ENCODE assay signal across 13 mouse cellular contexts in the genomic region with DNA sequence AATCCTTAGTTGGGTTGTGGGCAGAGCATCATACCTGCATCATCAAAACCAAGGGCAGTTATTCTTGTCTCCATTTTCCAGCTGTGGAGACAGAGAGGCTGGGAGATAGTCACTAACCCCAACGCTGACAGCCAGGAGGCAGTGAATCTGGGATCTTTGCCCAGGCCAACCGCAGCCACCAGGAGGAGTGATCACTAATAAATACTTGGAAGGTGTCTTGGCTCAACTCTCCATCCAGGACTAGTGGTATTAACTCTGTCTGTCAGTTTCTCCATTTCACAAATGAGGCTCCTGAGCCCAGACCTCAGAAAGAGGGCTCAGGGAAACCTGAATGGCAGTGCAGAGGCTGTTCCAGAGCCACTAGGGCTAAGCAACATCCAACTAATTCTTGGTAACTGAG. TPM values are rescaled to one million over a fixed set of nuclear protein-coding genes. Genes with fewer than 3 reads are reported as not detected.
DNase-seq lines count a peak whose midpoint lies in the region; ATAC-seq and TF ChIP-seq lines count a peak whose summit lies in the region.
"Had no signal": no experiment of that assay in that cellular context is flagged by ENCODE, and none has a peak within 500 bp of the region (broad histone marks: within the 10 kb centered on the region; RNA-seq: fewer than 3 reads in every experiment).

No protein-coding gene starts in this region.

- no peak overlapping the region for H3K4me3 ChIP-seq in liver, embryonic 14.5 days (ENCODE audit: insufficient read depth in 1 of 2, low read depth in 2 of 2, low read length in 2 of 2)
- no peak overlapping the region for H3K4me3 ChIP-seq in liver, postnatal 0 days (ENCODE audit: low read depth, low read length)
- H3K4me3 ChIP-seq in hindbrain, embryonic 12.5 days = no peak overlapping the region
- H3K4me3 ChIP-seq in neural tube, embryonic 13.5 days = no peak overlapping the region
- H3K4me3 ChIP-seq: erythroblast, embryonic 14.5 days; heart, embryonic 13.5 days; megakaryocyte, embryonic 14.5 days had no signal

- no peak for ATAC-seq in liver, embryonic 14.5 days (ENCODE audit: insufficient read depth)
- ATAC-seq in liver, postnatal 0 days = no peak
- no peak for ATAC-seq in hindbrain, embryonic 12.5 days (ENCODE audit: low FRiP score)
- no peak for ATAC-seq in neural tube, embryonic 13.5 days (ENCODE audit: low read depth)
- ATAC-seq: activated CD4-positive, CD25-positive, alpha-beta regulatory T cell, adult 4 months; inflammation-experienced regulatory T-cells, adult 6 months had no signal

- H3K4me1 ChIP-seq in liver, embryonic 14.5 days (replicated peaks; ENCODE audit: control insufficient read depth in 2 of 2, insufficient read depth in 2 of 2, low read length in 1 of 2) = no peaks in the 10 kb centered on the region
- no peaks in the 10 kb centered on the region for H3K4me1 ChIP-seq in liver, postnatal 0 days (ENCODE audit: insufficient read depth)
- peaks cover 62% of the 10 kb centered on the region for H3K4me1 ChIP-seq in hindbrain, embryonic 12.5 days
- H3K4me1 ChIP-seq in neural tube, embryonic 13.5 days (replicated peaks) = peaks cover 64% of the 10 kb centered on the region
- H3K4me1 ChIP-seq: heart, embryonic 13.5 days had no signal

- no peaks in the 10 kb centered on the region for H3K27me3 ChIP-seq in liver, embryonic 14.5 days (ENCODE audit: control insufficient read depth, insufficient read depth, low read length)
- H3K27me3 ChIP-seq in liver, postnatal 0 days (ENCODE audit: insufficient read depth, low read length) = peaks cover 4% of the 10 kb centered on the region; the same call in 1 of the 2 replicates
- H3K27me3 ChIP-seq in hindbrain, embryonic 12.5 days = no peaks in the 10 kb centered on the region
- H3K27me3 ChIP-seq in neural tube, embryonic 13.5 days = no peaks in the 10 kb centered on the region

- no peak overlapping the region for H3K9ac ChIP-seq in liver, embryonic 14.5 days (replicated peaks)
- H3K9ac ChIP-seq in liver, postnatal 0 days (replicated peaks) = no peak overlapping the region
- no peak overlapping the region for H3K9ac ChIP-seq in hindbrain, embryonic 12.5 days
- peak overlapping the region; percentile 59; the same call in 1 of the 2 replicates for H3K9ac ChIP-seq in neural tube, embryonic 13.5 days

- no peak overlapping the region for H3K27ac ChIP-seq in liver, embryonic 14.5 days
- no peak overlapping the region for H3K27ac ChIP-seq in liver, postnatal 0 days (ENCODE audit: low read depth)
- peak overlapping the region; percentile 88 for H3K27ac ChIP-seq in hindbrain, embryonic 12.5 days
- H3K27ac ChIP-seq in neural tube, embryonic 13.5 days (replicated peaks) = peak overlapping the region; percentile 85
- H3K27ac ChIP-seq: heart, embryonic 13.5 days had no signal

- H3K36me3 ChIP-seq in liver, embryonic 14.5 days (replicated peaks; ENCODE audit: control insufficient read depth, insufficient read depth, low read depth) = no peaks in the 10 kb centered on the region
- H3K36me3 ChIP-seq in liver, postnatal 0 days (replicated peaks; ENCODE audit: insufficient read depth, low read length) = no peaks in the 10 kb centered on the region
- H3K36me3 ChIP-seq in hindbrain, embryonic 12.5 days = no peaks in the 10 kb centered on the region
- H3K36me3 ChIP-seq in neural tube, embryonic 13.5 days = no peaks in the 10 kb centered on the region
- H3K36me3 ChIP-seq: heart, embryonic 13.5 days had no signal

- no peak for DNase-seq in liver, embryonic 14.5 days (ENCODE audit: low read depth in 3 of 3, low spot score in 3 of 3)
- no peak for DNase-seq in liver, postnatal 0 days
- peak; percentile 29 for DNase-seq in adipocyte (ENCODE audit: low spot score)
- no peak for DNase-seq in urinary bladder, adult 18-20 months (ENCODE audit: low spot score in 2 of 2)
- no peak for DNase-seq in cerebellum, adult 11 months
- DNase-seq: lung, adult 18-20 months had no signal

- 0 out of 2 replicates have a peak, but pooled peaks have one; percentile 7 for TF ChIP-seq CTCF in liver, embryonic 14.5 days (IDR thresholded peaks at IDR 0.05; ENCODE audit: low read depth)
- TF ChIP-seq CTCF in liver, postnatal 0 days (IDR thresholded peaks at IDR 0.05; ENCODE audit: low read depth) = no peak

- TF ChIP-seq EP300 in liver, embryonic 14.5 days (IDR thresholded peaks at IDR 0.05; ENCODE audit: low read depth) = no peak
- no peak for TF ChIP-seq EP300 in liver, postnatal 0 days (IDR thresholded peaks at IDR 0.05; ENCODE audit: low read depth)

- H3K9me3 ChIP-seq in liver, embryonic 14.5 days (ENCODE audit: control insufficient read depth, low read length) = no peaks in the 10 kb centered on the region
- no peaks in the 10 kb centered on the region for H3K9me3 ChIP-seq in liver, postnatal 0 days (ENCODE audit: low read length)
- no peaks in the 10 kb centered on the region for H3K9me3 ChIP-seq in hindbrain, embryonic 12.5 days (replicated peaks)
- H3K9me3 ChIP-seq in neural tube, embryonic 13.5 days = no peaks in the 10 kb centered on the region
- H3K9me3 ChIP-seq: heart, embryonic 13.5 days; megakaryocyte, embryonic 14.5 days had no signal

- 44% methylated on average over 2 of the region's 2 CpGs for WGBS in liver, embryonic 14.5 days (ENCODE audit: insufficient replicate concordance)
- 51% methylated on average over 2 of the region's 2 CpGs for WGBS in liver, postnatal 0 days (ENCODE audit: insufficient replicate concordance)
- WGBS in hindbrain, embryonic 12.5 days = 40% methylated on average over 2 of the region's 2 CpGs
- 14% methylated on average over 2 of the region's 2 CpGs for WGBS in neural tube, embryonic 13.5 days

- no peak overlapping the region for H3K4me2 ChIP-seq in liver, embryonic 14.5 days (ENCODE audit: low read depth)
- no peak overlapping the region for H3K4me2 ChIP-seq in liver, postnatal 0 days (ENCODE audit: low read depth, low read length)
- no peak overlapping the region for H3K4me2 ChIP-seq in hindbrain, embryonic 12.5 days (replicated peaks)
- H3K4me2 ChIP-seq in neural tube, embryonic 13.5 days = no peak overlapping the region
- H3K4me2 ChIP-seq: heart, embryonic 13.5 days had no signal

RNA-seq across cellular contexts. Expression of a gene that starts 11.6 kb away (rescaled TPM):
- polyA plus RNA-seq in liver, embryonic 14.5 days (2012; rRNA removed) = 20.1 and 20.4 TPM in 2 replicates
- polyA plus RNA-seq in liver, embryonic 14.5 days (2014; fragmentation: Nextera tagmentation; extraction: Ambion mirVana) = 16.6 and 23.1 TPM in 2 replicates
- polyA plus RNA-seq in liver, postnatal 0 days (2015; fragmentation: Nextera tagmentation; extraction: Ambion mirVana) = 9.0 and 10.0 TPM in 2 replicates
- 28.5 and 30.2 TPM in 2 replicates for polyA plus RNA-seq in hindbrain, embryonic 12.5 days (2016; fragmentation: Nextera tagmentation; extraction: Ambion mirVana)
- polyA plus RNA-seq in neural tube, embryonic 13.5 days (2015; fragmentation: Nextera tagmentation; extraction: Ambion mirVana) = 24.8 and 25.5 TPM in 2 replicates

RNA-seq across cellular contexts. Expression of a gene that starts 31.7 kb away (rescaled TPM):
- 21.0 and 29.6 TPM in 2 replicates for polyA plus RNA-seq in liver, embryonic 14.5 days (2012; rRNA removed)
- 23.5 and 29.1 TPM in 2 replicates for polyA plus RNA-seq in liver, embryonic 14.5 days (2014; fragmentation: Nextera tagmentation; extraction: Ambion mirVana)
- polyA plus RNA-seq in liver, postnatal 0 days (2015; fragmentation: Nextera tagmentation; extraction: Ambion mirVana) = 19.0 and 22.1 TPM in 2 replicates
- polyA plus RNA-seq in hindbrain, embryonic 12.5 days (2016; fragmentation: Nextera tagmentation; extraction: Ambion mirVana) = 87.9 and 97.0 TPM in 2 replicates
- 65.6 and 68.1 TPM in 2 replicates for polyA plus RNA-seq in neural tube, embryonic 13.5 days (2015; fragmentation: Nextera tagmentation; extraction: Ambion mirVana)

RNA-seq across cellular contexts. Expression of a gene that starts 37.5 kb away (rescaled TPM):
- polyA plus RNA-seq in liver, embryonic 14.5 days (2012; rRNA removed) = 14.5 and 17.7 TPM in 2 replicates
- 7.4 and 8.4 TPM in 2 replicates for polyA plus RNA-seq in liver, embryonic 14.5 days (2014; fragmentation: Nextera tagmentation; extraction: Ambion mirVana)
- polyA plus RNA-seq in liver, postnatal 0 days (2015; fragmentation: Nextera tagmentation; extraction: Ambion mirVana) = 6.6 and 8.7 TPM in 2 replicates
- polyA plus RNA-seq in hindbrain, embryonic 12.5 days (2016; fragmentation: Nextera tagmentation; extraction: Ambion mirVana) = 16.4 and 19.5 TPM in 2 replicates
- 19.0 and 22.8 TPM in 2 replicates for polyA plus RNA-seq in neural tube, embryonic 13.5 days (2015; fragmentation: Nextera tagmentation; extraction: Ambion mirVana)

RNA-seq across cellular contexts. Expression of a gene that starts 54.9 kb away (rescaled TPM):
- 2.3 and 2.5 TPM in 2 replicates for polyA plus RNA-seq in liver, embryonic 14.5 days (2012; rRNA removed)
- 1.5 and 1.9 TPM in 2 replicates for polyA plus RNA-seq in liver, embryonic 14.5 days (2014; fragmentation: Nextera tagmentation; extraction: Ambion mirVana)
- 4.6 and 5.1 TPM in 2 replicates for polyA plus RNA-seq in liver, postnatal 0 days (2015; fragmentation: Nextera tagmentation; extraction: Ambion mirVana)
- 28.3 and 29.3 TPM in 2 replicates for polyA plus RNA-seq in hindbrain, embryonic 12.5 days (2016; fragmentation: Nextera tagmentation; extraction: Ambion mirVana)
- polyA plus RNA-seq in neural tube, embryonic 13.5 days (2015; fragmentation: Nextera tagmentation; extraction: Ambion mirVana) = 34.6 and 35.5 TPM in 2 replicates

Comparison
In these comparisons a context has a peak if more than half of its experiments do, and no peak if none do; other contexts are left out.
1. H3K27ac ChIP-seq: peak in hindbrain, embryonic 12.5 days (single experiment) and neural tube, embryonic 13.5 days (single experiment); none in liver, embryonic 14.5 days (single experiment) and liver, postnatal 0 days (single experiment).